Mouse (Mus musculus) embryo, embryonic 9.5 days (tissue): ENCODE data around the gene Col4a2.

Experiments
- DNase-seq: peaks from one replicate; pipeline ENCODE4 v3.0.0-alpha.2; 2017; ENCODE audit errors: extremely low spot score

Col4a2 gene

GRCm38 (mm10) chr8:11323681-11324080 is 11.1 kb downstream of the Col4a2 start:
- DNase-seq: no peak

- DNase-seq: no peak
Observed at GRCm38 (mm10) chr8:11324801-11325395, 12.3 kb downstream of the Col4a2 start.

DNA sequence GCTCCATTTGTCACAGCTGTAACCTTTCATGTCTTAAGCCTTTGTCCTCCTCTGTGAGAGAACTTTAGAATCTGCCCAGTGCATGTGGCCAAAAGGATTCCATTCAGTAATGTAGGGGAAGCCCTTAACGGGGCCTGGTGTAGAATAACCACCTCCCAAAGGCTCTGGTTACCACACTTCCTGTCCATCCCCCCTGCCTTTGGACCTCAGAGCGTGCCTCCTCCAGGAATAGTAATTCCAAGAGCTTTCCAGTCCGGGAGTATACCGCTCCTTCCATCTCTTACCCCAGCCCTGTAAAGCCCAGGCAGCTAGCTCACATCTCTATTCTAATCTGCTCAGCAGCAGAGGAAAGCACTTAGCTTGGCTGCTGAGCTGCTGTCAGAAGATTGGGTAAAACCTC is 14.7 kb downstream of the Col4a2 start:
- no peak for DNase-seq

GRCm38 (mm10) chr8:11327722-11328417 is 15.3 kb downstream of the Col4a2 start:
- DNase-seq: no peak

GRCm38 (mm10) chr8:11331561-11331960 is 19.0 kb downstream of the Col4a2 start:
- no peak for DNase-seq

- no peak for DNase-seq
Observed at GRCm38 (mm10) chr8:11333746-11334145, 21.1 kb downstream of the Col4a2 start.

- no peak for DNase-seq
Observed at GRCm38 (mm10) chr8:11334493-11334892, 21.9 kb downstream of the Col4a2 start.

DNA sequence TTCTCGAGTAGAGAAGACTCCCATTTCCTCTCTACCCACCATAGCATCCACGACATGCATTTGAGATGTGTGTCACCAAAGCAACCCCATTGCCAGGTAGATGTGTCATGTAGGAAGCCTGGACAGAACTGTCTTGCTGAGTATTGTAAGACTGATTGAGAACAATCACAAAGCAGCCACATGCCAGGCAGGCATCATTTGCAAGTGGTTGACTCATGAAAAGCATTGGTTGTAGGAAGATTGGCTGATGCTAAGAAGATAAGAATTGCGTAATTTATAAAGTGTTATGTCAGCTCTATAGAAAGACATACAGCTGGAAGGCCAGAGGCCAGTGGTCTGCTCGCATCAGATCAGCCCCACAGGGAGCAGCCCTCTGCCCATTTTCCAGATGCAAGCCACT is 22.6 kb downstream of the Col4a2 start:
- no peak for DNase-seq

DNA sequence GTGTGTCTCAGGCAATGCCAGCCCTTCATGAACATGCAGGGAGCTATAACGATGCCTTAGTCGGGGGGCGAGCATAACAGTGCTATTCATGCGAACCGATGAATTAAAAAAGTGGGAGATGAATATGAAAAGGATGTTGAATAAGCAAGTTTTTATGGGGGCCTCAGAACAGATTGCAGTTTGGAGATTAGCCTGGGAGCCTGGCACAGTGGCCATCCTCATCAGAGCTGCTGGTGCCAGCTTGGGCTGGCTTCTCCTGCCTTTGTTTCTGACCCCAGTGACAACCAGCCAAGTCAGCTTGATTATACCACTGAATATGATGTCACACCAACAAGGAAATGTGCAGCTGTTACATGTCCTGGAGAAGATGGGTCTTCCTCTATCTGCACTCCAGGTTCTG is 23.7 kb downstream of the Col4a2 start:
- DNase-seq: no peak

DNA sequence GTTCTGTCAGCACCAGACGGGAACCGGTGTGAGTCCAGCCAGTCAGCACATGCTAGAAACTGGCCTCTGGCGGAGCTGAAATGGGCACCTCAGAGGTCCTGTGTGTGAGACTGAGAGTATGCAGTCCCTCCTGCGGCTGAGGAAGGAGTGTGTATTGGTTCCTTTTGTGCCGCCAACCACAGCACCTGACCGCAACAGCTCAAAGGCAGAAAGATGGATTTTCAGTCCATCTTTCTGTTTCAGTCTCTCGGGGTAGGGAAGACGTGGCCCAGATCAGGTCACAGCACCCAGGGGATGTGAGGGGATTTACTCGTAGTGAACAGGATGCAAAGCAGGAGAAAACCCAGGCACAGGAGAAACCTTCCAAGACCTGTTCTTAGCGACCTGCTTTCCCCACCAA is 25.0 kb downstream of the Col4a2 start:
- DNase-seq: no peak

- no peak for DNase-seq
Observed at GRCm38 (mm10) chr8:11338507-11338906, 25.9 kb downstream of the Col4a2 start.

DNA sequence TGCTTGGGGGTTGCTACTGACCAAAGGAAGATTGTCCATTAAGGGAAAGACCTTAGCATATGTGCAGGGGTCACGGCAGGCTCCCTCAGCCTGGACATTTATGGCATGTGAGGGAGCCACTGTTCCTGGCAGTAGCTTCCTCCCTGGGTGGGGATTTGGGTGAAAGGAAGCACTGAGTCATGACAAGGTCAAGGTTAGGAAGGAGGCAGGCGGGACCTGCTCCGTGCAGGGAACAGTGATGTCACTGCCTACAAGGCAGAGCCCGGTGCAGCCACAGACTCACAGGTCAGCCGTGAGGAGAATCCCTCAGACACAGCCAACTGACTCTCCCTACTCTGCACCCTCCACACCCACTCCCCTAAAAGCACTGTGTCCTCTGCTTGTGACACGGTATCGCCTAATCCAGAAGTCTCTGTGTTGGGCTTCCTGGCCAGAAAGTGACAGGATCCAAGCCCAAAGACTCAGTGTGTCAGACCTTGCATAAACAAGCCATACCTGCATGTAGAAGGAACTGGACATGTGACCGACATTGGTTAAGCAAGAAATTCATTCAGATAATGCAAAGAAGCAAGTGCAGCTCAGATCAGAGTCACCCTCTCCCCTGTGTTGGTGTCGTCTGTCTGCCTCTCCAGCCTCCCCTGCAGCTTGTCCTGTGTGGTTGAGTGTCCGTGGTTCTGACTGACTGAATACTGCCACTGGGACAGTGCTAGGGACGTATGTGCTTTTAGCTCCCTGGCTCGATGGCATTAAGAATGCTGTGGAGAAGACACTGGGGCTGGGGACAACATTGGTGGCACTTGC is 27.9 kb downstream of the Col4a2 start:
- no peak for DNase-seq

- no peak for DNase-seq
Observed at GRCm38 (mm10) chr8:11341111-11341566, 28.5 kb downstream of the Col4a2 start.

- DNase-seq: no peak
Observed at GRCm38 (mm10) chr8:11344459-11344858, 31.9 kb downstream of the Col4a2 start.

DNA sequence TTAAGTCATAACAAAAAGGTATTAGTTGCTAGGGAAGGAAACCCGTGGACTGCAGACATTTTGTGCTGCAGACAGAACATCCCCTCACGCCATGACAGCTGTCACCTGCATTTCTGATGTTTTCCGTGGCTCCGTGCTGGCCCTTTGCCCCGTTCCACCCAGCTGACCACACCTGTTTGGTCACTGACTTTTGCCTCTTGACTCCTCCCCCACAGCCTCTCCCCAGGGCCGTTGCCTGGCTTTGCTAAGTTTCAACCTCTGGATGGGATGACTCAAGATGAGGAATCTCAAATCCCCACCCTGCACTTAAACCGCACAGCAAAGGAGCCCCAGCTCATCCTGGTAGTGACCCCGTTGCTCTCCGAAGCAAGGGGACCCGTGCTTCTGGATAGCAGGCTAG is 33.6 kb downstream of the Col4a2 start:
- DNase-seq: no peak

- no peak for DNase-seq
Observed at GRCm38 (mm10) chr8:11347699-11348098, 35.1 kb downstream of the Col4a2 start.

- no peak for DNase-seq
Observed at GRCm38 (mm10) chr8:11348622-11349021, 36.0 kb downstream of the Col4a2 start.

- DNase-seq: no peak
Observed at GRCm38 (mm10) chr8:11351355-11351754, 38.8 kb downstream of the Col4a2 start.

DNA sequence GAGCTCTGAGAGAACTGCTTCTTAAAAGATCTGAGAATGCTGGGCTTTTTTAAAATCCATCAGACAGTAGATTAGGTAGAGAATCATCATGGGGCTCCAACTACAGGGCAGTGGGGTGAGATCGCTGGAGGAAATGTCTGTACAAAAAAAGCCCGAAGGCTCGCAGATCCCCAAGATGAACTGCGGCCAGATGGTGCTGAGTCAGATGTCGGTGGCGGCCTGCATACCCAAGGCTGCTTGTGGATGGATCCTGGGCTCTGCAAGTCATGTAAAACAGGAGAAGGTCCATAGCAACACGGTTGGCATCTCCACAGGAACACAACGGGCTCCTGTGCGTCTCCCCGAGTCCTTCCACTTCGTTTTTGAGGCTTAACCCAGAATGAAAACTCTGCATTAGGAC is 39.9 kb downstream of the Col4a2 start:
- DNase-seq: no peak

GRCm38 (mm10) chr8:11354800-11355451 is 42.3 kb downstream of the Col4a2 start:
- no peak for DNase-seq

- DNase-seq: no peak
Observed at GRCm38 (mm10) chr8:11355900-11356299, 43.3 kb downstream of the Col4a2 start.

- DNase-seq: no peak
Observed at GRCm38 (mm10) chr8:11356776-11357175, 44.2 kb downstream of the Col4a2 start.
